Mouse (Mus musculus) kidney, adult 2 months (tissue): Measurements from ENCODE around the gene Prcp.

Experiments used
- CTCF ChIP-seq: fragments of 200-500 bp; conservative IDR thresholded peaks from 2 replicates; pipeline ENCODE4 v1.5.1; 2011; ENCODE audit warnings: low read depth, mild to moderate bottlenecking, control low read depth, low read length, moderate library complexity, mixed read lengths; ENCODE audit not compliant: insufficient read depth, insufficient read length
- POLR2A ChIP-seq: fragments of 200-500 bp; IDR thresholded peaks from one replicate; pipeline ENCODE4 v1.6.1; 2011; ENCODE audit warnings: low read depth, low read length, control low read depth

DNA sequence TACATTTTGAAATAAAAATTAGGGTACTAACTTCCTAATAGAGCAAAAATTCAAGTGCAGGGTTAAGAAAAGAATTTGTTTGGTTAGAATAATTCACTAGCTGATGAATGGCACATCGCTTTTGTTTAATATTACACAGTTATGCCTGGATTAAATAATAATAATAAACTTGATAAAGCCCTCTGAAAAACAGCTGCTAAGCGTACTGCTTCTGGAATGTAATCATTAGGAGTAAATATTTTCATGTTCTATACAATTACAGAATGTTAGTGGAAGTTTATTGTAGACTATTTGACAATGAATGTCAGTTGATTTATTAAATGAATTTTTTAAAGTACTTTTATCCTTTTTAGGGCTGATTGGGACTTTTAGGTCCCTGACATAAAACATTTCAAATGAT, 32.0 kb upstream of the Prcp start:
- TF ChIP-seq CTCF (no peak), POLR2A (no peak)
